Mouse (Mus musculus): ENCODE results near the gene Cytip.

Gene Cytip

GRCm38 (mm10) chr2:58195346-58195745 lies at the start of gene Cytip:
Cytip (minus strand) TSS chr2:58195532.
- DNase-seq: no peak

DNA sequence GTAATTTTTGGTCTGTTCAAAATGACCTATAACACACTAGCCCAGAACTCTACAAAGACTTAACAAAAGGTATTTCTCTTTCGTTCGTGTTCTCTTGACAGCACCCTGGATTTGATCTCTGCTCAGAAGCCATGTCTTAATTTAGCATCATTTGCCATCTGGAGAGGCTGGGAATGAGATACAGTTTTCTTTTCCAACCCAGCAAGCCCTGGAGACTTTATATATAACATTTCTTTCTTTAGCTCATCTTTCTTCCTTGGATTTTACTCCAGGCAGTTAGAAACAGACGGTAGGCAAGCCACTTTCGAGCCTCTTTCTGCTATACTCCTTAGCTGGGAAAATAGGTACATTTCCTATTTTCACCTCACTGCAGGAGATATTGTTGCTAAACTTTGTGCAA lies 45.3 kb upstream of the Cytip start:
- peak; percentile 6 for DNase-seq

DNA sequence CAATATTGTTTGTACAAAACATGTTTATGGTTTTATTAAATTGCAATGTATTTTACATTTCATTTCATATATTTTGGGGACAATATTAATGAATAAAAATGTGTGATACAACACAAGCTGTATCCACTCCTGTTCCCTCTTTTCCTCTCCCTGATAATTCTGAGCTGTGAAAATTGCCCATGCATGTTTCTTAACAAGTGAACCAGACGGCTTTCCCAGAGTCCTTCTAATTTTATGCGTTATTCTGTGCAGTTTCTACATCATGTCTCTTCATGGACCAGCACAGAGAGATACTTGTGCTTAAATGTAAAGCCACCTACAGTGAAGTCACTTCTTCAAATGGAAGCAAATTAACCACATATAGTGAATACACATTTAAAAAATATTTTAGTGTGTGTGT lies 42.2 kb upstream of the Cytip start:
- no peak for DNase-seq

- peak; percentile 59 for DNase-seq
Measured at GRCm38 (mm10) chr2:58199442-58199841, 4.1 kb upstream of the Cytip start.

- DNase-seq: no peak
Measured at GRCm38 (mm10) chr2:58196880-58197279, 1.5 kb upstream of the Cytip start.

DNA sequence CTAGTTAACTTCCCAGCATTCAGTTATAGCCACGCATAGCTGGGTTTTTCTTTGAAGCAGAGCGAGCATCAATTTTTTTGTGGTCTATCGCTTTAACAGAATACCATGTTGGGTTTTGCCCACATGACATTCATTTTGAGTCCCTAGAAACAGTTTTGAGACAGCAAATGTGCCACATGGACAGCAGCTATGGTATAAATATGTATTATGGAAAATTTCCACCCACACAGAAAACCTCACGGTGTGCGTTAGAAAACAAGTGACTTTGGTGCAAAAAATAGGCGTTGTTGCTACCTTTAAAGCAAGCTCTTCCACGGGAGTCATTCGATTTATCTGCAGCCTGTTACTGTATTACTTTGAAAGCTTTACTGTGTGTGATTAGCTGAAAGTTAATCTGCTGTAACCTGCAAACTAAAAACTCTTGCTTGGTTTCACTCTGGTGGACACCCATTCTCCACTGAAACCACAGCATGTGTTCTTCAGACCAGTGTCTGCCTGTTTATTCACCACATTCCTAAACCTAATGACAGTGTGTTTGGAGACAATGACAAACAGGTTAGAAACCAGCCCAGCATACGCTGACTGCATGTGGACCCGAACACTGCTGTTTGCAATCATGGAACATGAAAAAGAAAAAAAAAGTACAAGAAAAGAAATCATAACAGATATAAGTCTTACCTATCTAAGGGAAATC lies 763 bp downstream of the Cytip start:
- DNase-seq: no peak

DNA sequence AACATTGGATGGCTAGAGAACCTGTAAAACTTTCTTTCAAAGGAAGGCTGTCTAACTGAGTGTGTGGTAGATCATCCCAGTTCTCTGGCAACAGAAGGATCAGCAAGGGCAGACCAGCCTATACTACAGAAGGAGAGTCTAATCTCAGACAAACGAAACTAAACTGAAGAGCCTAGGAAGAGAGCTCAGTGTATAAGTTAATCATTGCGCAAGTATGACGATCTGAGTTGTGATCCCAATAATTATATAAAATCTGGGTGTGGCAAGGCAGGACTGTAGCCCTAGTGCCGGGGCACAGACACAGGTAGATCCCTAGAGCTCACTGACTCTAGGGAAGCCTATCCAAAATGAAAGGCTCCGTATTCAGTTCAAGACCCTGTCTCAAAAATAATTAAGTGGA lies 3.2 kb downstream of the Cytip start:
- no peak for DNase-seq

- no peak for DNase-seq
Measured at GRCm38 (mm10) chr2:58189501-58189900, 5.8 kb downstream of the Cytip start.

DNA sequence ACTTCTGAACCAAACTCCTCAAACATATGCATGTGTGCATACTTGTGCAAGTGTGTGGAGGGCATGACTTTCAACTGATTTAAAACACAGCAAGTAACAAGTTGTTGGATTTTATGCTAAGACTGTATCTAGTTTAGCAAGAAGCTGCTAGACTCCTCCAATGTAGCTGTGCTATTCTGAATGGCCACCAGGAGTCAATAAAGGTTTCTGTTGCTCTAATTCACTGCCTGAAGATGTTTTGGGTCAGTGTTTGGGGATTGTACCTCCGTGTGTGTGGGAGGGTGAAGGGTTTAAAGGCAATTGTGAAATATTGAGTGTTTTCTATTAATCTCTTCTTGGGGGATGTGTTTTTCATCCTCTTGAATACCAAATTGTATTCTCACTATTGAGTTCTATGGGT lies 6.4 kb downstream of the Cytip start:
- no peak for DNase-seq

- DNase-seq: no peak
Measured at GRCm38 (mm10) chr2:58187310-58188051, 7.9 kb downstream of the Cytip start.

DNA sequence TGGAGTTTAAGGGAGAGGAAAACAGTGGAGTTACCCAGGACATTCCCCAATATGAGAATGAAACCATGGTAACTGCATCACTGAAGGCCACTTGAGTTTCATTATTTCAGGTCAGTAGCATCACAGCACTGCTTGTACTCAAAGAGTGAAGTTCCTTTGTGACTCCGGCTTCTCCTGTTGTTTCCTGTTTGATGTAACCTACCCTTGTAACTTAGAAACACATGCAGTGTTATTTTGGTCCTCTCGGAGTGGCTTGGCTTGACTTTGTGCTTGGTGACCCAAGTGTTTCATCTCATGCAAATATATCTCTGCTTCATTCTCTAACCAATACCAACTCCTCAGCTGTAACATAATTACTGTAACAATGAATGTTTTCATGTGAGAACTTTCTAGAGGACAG lies 11.1 kb downstream of the Cytip start:
- no peak for DNase-seq

DNA sequence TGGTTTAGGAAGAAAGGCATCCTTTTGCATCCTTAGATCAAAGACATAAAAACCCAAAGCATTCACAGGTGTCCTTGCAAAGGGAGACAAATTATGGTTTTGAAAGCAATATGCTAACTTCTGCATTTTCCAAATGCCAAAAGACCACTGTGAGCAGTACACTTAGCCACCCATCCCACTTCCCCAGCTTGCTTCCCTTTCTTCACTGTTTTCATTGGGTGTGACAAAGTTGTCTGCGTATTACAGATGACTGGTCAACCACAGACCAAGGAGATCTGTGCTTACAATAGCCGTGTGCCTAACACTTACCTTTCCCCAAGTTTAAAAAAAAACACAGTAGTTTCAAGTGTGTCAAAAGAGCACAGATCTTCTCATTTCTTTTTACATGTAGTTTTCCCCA lies 11.7 kb downstream of the Cytip start:
- DNase-seq: no peak

DNA sequence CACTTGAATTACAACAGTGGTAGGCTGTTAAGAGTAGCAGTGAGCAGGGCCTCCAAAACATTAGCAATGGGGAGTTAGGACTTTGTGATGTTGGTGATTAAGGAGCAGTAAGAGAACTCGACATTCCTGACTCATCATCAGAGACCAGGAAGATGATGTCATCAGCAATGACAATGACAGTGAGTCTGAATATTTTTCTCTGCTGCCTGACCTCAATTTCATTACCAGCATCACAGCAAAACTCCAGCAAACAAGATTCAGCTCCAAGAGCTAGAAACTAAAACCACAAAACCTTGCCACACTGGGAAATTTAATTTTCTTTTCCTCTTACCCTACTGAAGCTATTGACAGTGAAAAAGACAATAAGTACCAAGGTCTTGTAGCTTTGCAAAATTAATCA lies 14.6 kb downstream of the Cytip start:
- DNase-seq: no peak

DNA sequence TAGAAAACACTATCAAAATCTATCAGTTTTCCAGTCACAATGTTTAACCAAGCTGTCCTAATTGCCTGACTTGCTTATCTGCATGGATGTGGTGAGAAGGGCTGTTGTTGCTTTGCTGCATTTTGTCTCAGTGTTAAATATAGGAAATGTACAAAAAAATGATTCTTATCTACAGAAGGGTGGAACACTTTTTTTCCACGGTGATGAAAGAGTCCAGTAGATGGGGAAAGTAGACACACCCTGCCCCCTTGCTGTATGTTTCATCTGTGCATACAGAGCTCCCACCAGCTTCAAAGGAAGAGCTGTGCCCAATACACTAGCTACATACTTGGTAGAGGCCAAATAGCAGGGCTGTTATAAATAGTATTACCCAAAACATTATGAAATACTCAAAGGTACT lies 16.3 kb downstream of the Cytip start:
- DNase-seq: no peak

- DNase-seq: peak; percentile 57
Measured at GRCm38 (mm10) chr2:58175392-58176291, 19.7 kb downstream of the Cytip start.

GRCm38 (mm10) chr2:58174476-58175286 lies 20.7 kb downstream of the Cytip start:
- peak; percentile 22 for DNase-seq

DNA sequence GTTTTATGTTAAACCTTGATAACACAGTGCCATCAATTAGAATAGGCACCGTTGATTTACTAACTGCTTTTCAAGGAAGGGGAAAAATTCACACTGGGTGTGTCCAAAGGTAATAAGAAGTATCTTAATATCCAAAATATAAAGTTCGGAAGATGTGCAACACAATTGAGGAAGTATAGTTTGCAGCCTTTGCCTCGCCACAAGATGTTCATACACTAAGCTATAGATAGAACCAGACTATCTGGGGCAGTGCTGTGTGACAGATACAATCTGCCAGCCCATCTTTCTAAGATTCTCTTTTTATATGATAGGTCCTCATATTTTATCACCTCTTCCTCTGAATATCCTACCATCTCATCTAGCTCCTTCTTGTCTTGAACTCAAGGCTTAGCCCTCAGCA lies 22.4 kb downstream of the Cytip start:
- no peak for DNase-seq

- no peak for DNase-seq
Measured at GRCm38 (mm10) chr2:58169173-58169572, 26.2 kb downstream of the Cytip start.

DNA sequence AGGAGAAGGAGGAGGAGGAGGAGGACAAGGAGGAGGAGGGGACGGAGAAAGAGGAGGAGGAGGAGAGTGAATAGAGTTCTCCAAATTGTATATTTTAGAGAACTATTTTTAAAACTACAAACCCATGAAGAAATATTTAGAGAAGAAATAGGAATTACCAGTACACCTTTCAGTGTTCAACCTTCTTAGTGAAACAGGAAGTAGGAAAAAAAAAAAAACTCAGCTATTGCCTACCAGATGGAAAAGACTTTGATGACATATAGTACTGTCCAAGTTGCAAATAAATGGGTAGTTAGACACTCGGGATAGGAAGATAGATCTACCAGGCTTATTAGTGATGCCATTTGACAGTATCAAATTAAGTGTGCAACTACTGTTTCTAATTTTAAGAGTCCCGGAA lies 27.7 kb downstream of the Cytip start:
- no peak for DNase-seq

DNA sequence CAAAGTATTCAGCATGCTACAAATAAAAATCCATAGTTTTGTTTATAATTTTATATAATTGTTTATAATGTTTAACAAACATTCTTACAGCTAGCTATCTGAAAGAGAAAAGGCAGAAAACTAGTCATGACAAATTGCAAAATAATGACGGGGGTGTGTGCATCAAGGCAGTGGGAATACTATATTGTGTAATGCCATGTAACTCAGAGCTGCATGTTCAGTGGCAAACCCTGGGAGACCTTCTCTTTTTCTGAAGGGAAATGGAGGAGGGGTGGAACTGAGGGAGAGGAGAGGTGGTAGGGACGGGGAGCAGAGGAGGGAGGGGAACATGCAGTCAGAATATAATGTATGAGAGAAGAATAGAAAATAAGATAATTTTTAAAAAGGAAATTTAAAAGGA lies 28.6 kb downstream of the Cytip start:
- DNase-seq: no peak

- DNase-seq: no peak
Measured at GRCm38 (mm10) chr2:58163457-58164181, 31.7 kb downstream of the Cytip start.

GRCm38 (mm10) chr2:58161813-58162212 lies 33.5 kb downstream of the Cytip start:
- no peak for DNase-seq
